Mouse (Mus musculus): ENCODE measurements around the gene Eif4h. TPM values are rescaled to one million over a fixed set of nuclear protein-coding genes. Genes with fewer than 3 reads are reported as not detected.

Gene Eif4h
- polyA plus RNA-seq, 1 experiment from 2014 or later = 502 TPM

DNA sequence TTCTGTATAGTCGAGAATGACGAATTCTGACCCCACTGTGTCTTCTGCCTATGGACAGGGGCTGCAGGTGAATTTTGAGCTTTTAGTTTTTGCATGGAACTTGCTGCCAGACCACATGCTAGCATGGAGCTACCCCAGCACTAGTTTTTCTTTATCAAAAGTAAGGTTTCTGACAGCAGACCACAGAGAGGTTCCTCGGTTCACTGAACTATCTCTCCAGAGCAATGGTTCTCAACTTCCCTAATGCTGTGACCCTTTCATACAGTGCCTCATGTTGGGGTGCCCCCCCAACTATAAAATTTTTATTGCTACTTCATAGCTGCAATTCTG is 55.4 kb downstream of the Eif4h start:
- Histone ChIP-seq H3K27ac (no peak overlapping the region), H3K4me3 (peak overlapping the region; percentile 81), H3K4me1 (replicated peaks) (peaks cover 13% of the 10 kb centered on the region), H3K36me3 (peaks cover 29% of the 10 kb centered on the region), H3K9me3 (no peaks in the 10 kb centered on the region), H3K27me3 (ENCODE audit: insufficient read depth, poor library complexity, severe bottlenecking) (no peaks in the 10 kb centered on the region)
- no peak for DNase-seq (ENCODE audit: low spot score)
- 91% methylated on average over 3 of the region's 3 CpGs for WGBS

DNA sequence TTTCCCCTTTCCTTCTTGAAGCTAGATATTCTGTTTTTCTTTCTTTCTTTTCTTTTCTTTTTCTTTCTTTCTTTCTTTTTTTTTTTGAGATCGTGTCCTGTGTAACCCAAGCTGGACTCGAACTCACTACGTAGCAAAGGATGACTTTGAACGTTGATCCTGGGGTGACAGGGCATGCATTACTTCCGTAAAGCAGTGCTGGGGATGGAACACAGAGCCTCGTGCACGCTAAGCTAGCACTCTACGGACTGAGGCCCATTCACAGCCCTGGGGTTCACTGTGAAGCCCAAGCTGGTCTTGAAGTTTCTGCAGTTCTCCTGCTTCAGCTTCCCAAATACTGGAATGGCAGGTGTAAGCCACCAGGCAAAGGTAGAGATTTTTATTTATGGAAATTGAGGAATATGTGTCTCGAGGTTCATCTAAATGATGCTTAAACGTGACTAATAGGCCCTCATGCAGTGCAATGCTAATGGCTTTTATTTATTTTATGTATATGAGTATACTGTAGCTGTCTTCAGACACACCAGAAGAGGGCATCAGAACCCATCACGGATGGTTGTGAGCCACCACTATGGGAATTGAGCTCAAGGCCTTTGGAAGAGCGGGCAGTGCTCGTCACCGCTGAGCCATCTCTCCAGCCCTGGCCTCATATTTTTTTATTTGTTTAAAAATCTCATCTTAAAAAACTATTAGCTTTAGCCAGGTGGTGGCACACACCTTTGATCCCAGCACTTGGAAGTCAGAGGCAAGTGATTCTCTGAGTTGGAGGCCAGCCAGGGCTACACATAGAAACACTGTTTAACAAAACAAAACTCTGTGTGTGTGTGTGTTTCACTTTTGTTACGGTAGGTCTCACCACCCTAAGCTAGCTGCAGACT is 56.0 kb downstream of the Eif4h start:
- Histone ChIP-seq H3K36me3 (peaks cover 23% of the 10 kb centered on the region), H3K27ac (peak overlapping the region; percentile 89), H3K4me3 (peak overlapping the region; percentile 81), H3K4me1 (replicated peaks) (peaks cover 13% of the 10 kb centered on the region), H3K27me3 (ENCODE audit: insufficient read depth, poor library complexity, severe bottlenecking) (no peaks in the 10 kb centered on the region), H3K9me3 (no peaks in the 10 kb centered on the region)
- 31% methylated on average over 15 of the region's 15 CpGs for WGBS
- no peak for DNase-seq (ENCODE audit: low spot score)

GRCm38 (mm10) chr5:134582221-134582907 is 56.9 kb downstream of the Eif4h start:
- H3K4me3 ChIP-seq = peak overlapping the region; percentile 81
- no peaks in the 10 kb centered on the region for H3K9me3 ChIP-seq
- no peaks in the 10 kb centered on the region for H3K27me3 ChIP-seq (ENCODE audit: insufficient read depth, poor library complexity, severe bottlenecking)
- H3K36me3 ChIP-seq = peaks cover 14% of the 10 kb centered on the region
- WGBS = 7% methylated on average over 30 of the region's 30 CpGs
- peaks cover 13% of the 10 kb centered on the region for H3K4me1 ChIP-seq (replicated peaks)
- peak; percentile 96 for DNase-seq (ENCODE audit: low spot score)
- H3K27ac ChIP-seq = peak overlapping the region; percentile 89

- Histone ChIP-seq H3K4me3 (no peak within 1 kb of the TSS), H3K36me3 (peaks cover 2% of the 10 kb centered on the region; the same call in 1 of the 2 replicates), H3K4me1 (replicated peaks) (peaks cover 13% of the 10 kb centered on the region), H3K9me3 (no peaks in the 10 kb centered on the region), H3K27ac (no peak within 1 kb of the TSS), H3K27me3 (ENCODE audit: insufficient read depth, poor library complexity, severe bottlenecking) (no peaks in the 10 kb centered on the region)
- WGBS = 86% methylated on average over 5 of the region's 5 CpGs
- no peak for DNase-seq (ENCODE audit: low spot score)
Measured at GRCm38 (mm10) chr5:134581146-134581545, 58.1 kb downstream of the Eif4h start, which contains the start of gene Rfc2. TSS of gene Rfc2 (plus strand) at chr5:134581366.

DNA sequence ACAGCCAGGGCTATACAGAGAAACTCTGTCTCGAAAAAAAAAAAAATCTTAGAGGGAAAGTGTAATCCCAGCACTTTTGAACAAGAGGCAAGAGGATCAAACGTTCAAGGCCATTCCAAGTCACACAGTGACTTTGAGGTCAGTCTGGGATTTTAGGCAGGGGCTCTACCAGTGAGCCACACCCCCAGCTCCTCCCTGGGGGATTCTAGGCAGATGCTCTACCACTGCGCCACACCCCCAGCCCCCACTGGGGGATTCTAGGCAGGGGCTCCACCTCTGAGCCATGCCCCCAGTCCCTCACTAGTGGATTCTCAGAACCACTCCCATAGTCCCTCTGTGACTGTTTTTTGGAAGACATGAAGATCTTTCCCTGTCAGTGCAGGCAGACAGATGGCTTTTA is 60.2 kb downstream of the Eif4h start:
- Histone ChIP-seq H3K27me3 (ENCODE audit: insufficient read depth, poor library complexity, severe bottlenecking) (no peaks in the 10 kb centered on the region), H3K27ac (no peak overlapping the region), H3K9me3 (no peaks in the 10 kb centered on the region), H3K36me3 (no peaks in the 10 kb centered on the region), H3K4me3 (no peak overlapping the region), H3K4me1 (replicated peaks) (peaks cover 12% of the 10 kb centered on the region)
- DNase-seq (ENCODE audit: low spot score) = no peak
- WGBS = 73% methylated on average over 3 of the region's 3 CpGs

DNA sequence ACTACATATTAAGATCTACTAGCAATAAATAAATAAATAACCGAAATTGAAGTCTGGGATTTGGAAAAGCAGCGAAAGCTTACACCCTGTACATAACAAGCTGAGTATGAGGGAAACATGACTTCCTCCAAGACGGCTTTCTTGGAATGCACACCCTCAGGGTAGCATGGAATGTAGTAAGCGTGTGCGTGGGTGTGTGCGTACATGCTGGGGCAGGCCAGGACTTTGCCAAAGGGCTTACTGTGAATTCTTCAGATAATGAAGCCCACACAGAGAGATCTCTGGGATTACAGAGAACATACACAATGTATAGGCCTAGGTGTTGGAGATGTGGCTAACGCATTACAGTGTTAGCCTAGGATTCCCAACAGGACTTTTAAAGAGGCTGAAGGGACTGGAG is 61.8 kb downstream of the Eif4h start:
- H3K4me3 ChIP-seq = no peak overlapping the region
- 92% methylated on average over 7 of the region's 7 CpGs for WGBS
- peaks cover 7% of the 10 kb centered on the region; the same call in 1 of the 2 replicates for H3K27me3 ChIP-seq (ENCODE audit: insufficient read depth, poor library complexity, severe bottlenecking)
- H3K4me1 ChIP-seq (replicated peaks) = peaks cover 7% of the 10 kb centered on the region
- no peaks in the 10 kb centered on the region for H3K9me3 ChIP-seq
- DNase-seq (ENCODE audit: low spot score) = no peak
- H3K27ac ChIP-seq = no peak overlapping the region
- no peaks in the 10 kb centered on the region for H3K36me3 ChIP-seq

DNA sequence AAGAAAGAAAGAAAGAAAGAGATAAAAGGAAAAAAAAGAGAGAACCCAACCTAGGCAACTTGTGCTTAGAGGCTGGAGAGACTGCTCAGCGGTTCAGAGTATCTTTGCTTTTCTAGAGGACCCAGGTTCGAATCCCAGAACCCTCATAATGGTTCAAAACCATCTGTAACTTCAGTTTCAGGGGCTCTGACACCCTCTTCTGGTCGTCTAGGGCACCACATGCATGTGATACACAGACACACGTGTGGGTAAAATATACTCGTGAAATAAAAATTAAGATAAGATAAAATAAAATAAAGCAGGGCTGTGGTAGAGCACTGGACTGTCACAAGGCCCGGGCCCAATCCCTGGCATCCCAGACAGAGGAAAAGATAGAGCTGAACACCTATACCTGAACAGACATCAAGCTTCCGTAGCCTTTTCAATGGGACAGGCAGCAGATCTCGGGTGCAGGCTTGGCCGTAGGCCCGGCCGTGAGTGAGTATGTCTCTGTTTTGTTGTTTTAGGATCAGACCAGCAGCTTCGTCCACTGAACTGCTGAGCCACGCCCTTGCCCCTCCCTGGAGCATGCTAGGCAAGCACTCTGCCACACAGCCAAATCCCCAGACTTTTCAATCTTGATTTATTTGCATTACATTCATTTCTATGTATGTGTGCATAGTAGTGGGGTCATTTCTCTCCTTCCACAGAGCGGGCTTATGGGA is 62.6 kb downstream of the Eif4h start:
- H3K27ac ChIP-seq = no peak overlapping the region
- H3K36me3 ChIP-seq = no peaks in the 10 kb centered on the region
- H3K9me3 ChIP-seq = no peaks in the 10 kb centered on the region
- DNase-seq (ENCODE audit: low spot score) = no peak
- peaks cover 9% of the 10 kb centered on the region; the same call in 1 of the 2 replicates for H3K27me3 ChIP-seq (ENCODE audit: insufficient read depth, poor library complexity, severe bottlenecking)
- 79% methylated on average over 14 of the region's 14 CpGs for WGBS
- no peak overlapping the region for H3K4me3 ChIP-seq
- H3K4me1 ChIP-seq (replicated peaks) = peaks cover 15% of the 10 kb centered on the region

DNA sequence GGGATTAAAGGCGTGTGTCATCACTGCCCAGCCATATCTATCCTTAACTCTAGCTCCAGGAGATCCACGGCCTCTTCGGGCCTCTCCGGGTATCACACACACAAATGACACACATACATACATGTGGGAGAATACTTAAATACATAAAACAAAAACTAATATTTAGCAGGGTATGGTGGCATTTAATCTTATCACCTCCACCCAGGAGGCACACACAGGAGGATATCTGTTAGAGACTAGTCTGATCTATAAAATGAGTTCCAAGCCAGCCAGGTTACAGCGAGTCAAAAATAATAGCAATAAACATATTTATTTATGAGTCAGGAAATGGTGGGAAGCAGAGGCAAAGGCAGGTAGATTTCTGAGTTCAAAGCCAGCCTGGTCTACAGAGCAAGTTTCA is 63.5 kb downstream of the Eif4h start:
- Histone ChIP-seq H3K9me3 (no peaks in the 10 kb centered on the region), H3K27me3 (ENCODE audit: insufficient read depth, poor library complexity, severe bottlenecking) (peaks cover 9% of the 10 kb centered on the region; the same call in 1 of the 2 replicates), H3K27ac (no peak overlapping the region), H3K36me3 (no peaks in the 10 kb centered on the region), H3K4me3 (no peak overlapping the region), H3K4me1 (replicated peaks) (peaks cover 15% of the 10 kb centered on the region)
- no peak for DNase-seq (ENCODE audit: low spot score)
- 97% methylated on average over 5 of the region's 5 CpGs for WGBS

DNA sequence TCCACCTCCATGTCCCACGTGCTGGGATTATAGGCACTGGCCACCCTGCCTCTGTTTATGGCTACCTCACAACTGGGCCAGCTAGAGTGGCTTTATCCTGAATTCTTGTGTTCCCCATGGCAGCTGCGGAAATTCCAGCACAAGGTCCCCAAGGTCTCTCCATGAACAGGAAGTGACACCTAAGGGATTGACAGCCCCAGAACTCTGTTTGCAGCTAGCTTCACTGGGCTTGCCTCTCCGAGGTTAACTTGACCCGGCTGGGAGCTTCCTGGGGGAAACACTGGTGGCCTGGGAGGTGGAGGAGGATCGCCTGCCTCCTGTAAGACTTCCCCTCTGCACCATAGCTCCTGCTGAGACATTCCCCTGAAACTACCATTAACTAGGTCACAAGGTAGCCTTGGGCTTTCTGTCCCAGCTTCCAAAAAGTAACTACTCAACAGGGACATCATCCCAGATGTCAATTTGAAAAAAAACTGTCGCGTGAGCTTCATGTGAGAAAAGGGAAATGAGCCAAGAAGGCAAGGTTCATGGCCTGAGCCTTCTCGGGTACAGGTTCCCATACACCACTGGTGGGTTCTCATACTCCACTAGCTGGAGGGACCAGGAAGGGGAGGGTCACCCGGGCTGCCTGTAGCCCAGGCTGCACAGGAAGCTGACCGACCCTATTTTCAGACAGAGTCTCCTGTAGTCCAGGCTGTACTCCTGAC is 66.6 kb downstream of the Eif4h start:
- DNase-seq (ENCODE audit: low spot score) = no peak

GRCm38 (mm10) chr5:134571730-134572507 is 67.4 kb downstream of the Eif4h start:
- H3K27ac ChIP-seq = peak overlapping the region; percentile 77
- peak; percentile 74 for DNase-seq (ENCODE audit: low spot score)
- peak overlapping the region; percentile 51 for H3K4me3 ChIP-seq
- H3K27me3 ChIP-seq (ENCODE audit: insufficient read depth, poor library complexity, severe bottlenecking) = peaks cover 9% of the 10 kb centered on the region; the same call in 1 of the 2 replicates
- no peaks in the 10 kb centered on the region for H3K9me3 ChIP-seq
- 3% methylated on average over 23 of the region's 23 CpGs for WGBS
- no peaks in the 10 kb centered on the region for H3K36me3 ChIP-seq
- H3K4me1 ChIP-seq (replicated peaks) = peaks cover 29% of the 10 kb centered on the region

More for the DNA sequence above, 66.6 kb downstream of the Eif4h start:
- Histone ChIP-seq H3K27ac (peak overlapping the region; percentile 77), H3K4me1 (replicated peaks) (peaks cover 29% of the 10 kb centered on the region), H3K4me3 (peak overlapping the region; percentile 51), H3K9me3 (no peaks in the 10 kb centered on the region), H3K27me3 (ENCODE audit: insufficient read depth, poor library complexity, severe bottlenecking) (peaks cover 9% of the 10 kb centered on the region; the same call in 1 of the 2 replicates), H3K36me3 (no peaks in the 10 kb centered on the region)
- WGBS = 40% methylated on average over 10 of the region's 10 CpGs
